Mouse (Mus musculus): ENCODE measurements around the gene Nop14. TPM values are rescaled to one million over a fixed set of nuclear protein-coding genes. Genes with fewer than 3 reads are reported as not detected.
A peak's percentile ranks its signal among the peaks of the same experiment; 100 is the strongest.

Gene Nop14
- 10 to 100 TPM; 13.5 to 13.7 TPM for total RNA-seq (2021)
- long read RNA-seq, experiment 1, transcript Nop14-201 (18 exons, 2,702 nt) = major isoform, 21 of 24 reads
- long read RNA-seq, experiment 1, partial matches to known transcripts = 2 of 24 reads
- long read RNA-seq, experiment 1, other reads (novel, unspliced or antisense) = 1 of 24 reads
- long read RNA-seq, experiment 2, transcript Nop14-201 (18 exons, 2,702 nt) = major isoform, 9 of 10 reads
- long read RNA-seq, experiment 2, partial matches to known transcripts = 0 of 10 reads
- long read RNA-seq, experiment 2, other reads (novel, unspliced or antisense) = 1 of 10 reads

- intact Hi-C loops (cut with DNase I) = loop anchor here (5.0 kb wide), 2 partner anchors 102 to 382 kb away; partner anchors contain the start of genes Hgfac and Htt
- peak; percentile 99 to 100 for DNase-seq (ENCODE audit: low spot score in 2 of 2)
Measured at GRCm38 (mm10) chr5:34659686-34660590, at the start of gene Nop14, which contains the start of gene Grk4. TSS of gene Nop14 (minus strand) at chr5:34660148. TSS of gene Grk4 (plus strand) at chr5:34660379.

- intact Hi-C loops (cut with DNase I) = no loop called here
- DNase-seq (ENCODE audit: low spot score in 2 of 2) = no peak
Measured at GRCm38 (mm10) chr5:34708436-34708835, 48.5 kb upstream of the Nop14 start.

GRCm38 (mm10) chr5:34695521-34695920, 35.6 kb upstream of the Nop14 start:
- intact Hi-C loops (cut with DNase I) = no loop called here
- DNase-seq (ENCODE audit: low spot score in 2 of 2) = no peak

GRCm38 (mm10) chr5:34692782-34693181, 32.8 kb upstream of the Nop14 start:
- DNase-seq (ENCODE audit: low spot score in 2 of 2) = no peak
- intact Hi-C loops (cut with DNase I) = no loop called here

GRCm38 (mm10) chr5:34689868-34690267, 29.9 kb upstream of the Nop14 start:
- intact Hi-C loops (cut with DNase I) = no loop called here
- no peak for DNase-seq (ENCODE audit: low spot score in 2 of 2)

GRCm38 (mm10) chr5:34670280-34670679, 10.3 kb upstream of the Nop14 start:
- DNase-seq (ENCODE audit: low spot score in 2 of 2) = peak in 1 of 2 experiments; percentile 14
- intact Hi-C loops (cut with DNase I) = no loop called here

- intact Hi-C loops (cut with DNase I) = no loop called here
- no peak for DNase-seq (ENCODE audit: low spot score in 2 of 2)
Measured at GRCm38 (mm10) chr5:34669493-34669892, 9.5 kb upstream of the Nop14 start.

GRCm38 (mm10) chr5:34663231-34663630, 3.3 kb upstream of the Nop14 start:
- no peak for DNase-seq (ENCODE audit: low spot score in 2 of 2)
- intact Hi-C loops (cut with DNase I) = loop anchor here (5.0 kb wide), 2 partner anchors 99 to 379 kb away; partner anchors contain the start of genes Hgfac and Htt

GRCm38 (mm10) chr5:34661909-34662308, 2.0 kb upstream of the Nop14 start:
- intact Hi-C loops (cut with DNase I) = loop anchor here (5.0 kb wide), 2 partner anchors 100 to 380 kb away; partner anchors contain the start of genes Hgfac and Htt
- DNase-seq (ENCODE audit: low spot score in 2 of 2) = no peak

- DNase-seq (ENCODE audit: low spot score in 2 of 2) = no peak
- intact Hi-C loops (cut with DNase I) = loop anchor here (5.0 kb wide), 2 partner anchors 102 to 382 kb away; partner anchors contain the start of genes Hgfac and Htt
Measured at GRCm38 (mm10) chr5:34660591-34661130, 713 bp upstream of the Nop14 start.

- intact Hi-C loops (cut with DNase I) = no loop called here
- no peak for DNase-seq (ENCODE audit: low spot score in 2 of 2)
Measured at GRCm38 (mm10) chr5:34657556-34657955, 2.4 kb downstream of the Nop14 start.

GRCm38 (mm10) chr5:34654881-34655280, 5.1 kb downstream of the Nop14 start:
- intact Hi-C loops (cut with DNase I) = loop anchor here (2.0 kb wide), 1 partner anchor 28 kb away; no protein-coding TSS in a partner anchor
- no peak for DNase-seq (ENCODE audit: low spot score in 2 of 2)

GRCm38 (mm10) chr5:34652961-34653360, 7.0 kb downstream of the Nop14 start:
- no peak for DNase-seq (ENCODE audit: low spot score in 2 of 2)
- intact Hi-C loops (cut with DNase I) = no loop called here

- intact Hi-C loops (cut with DNase I) = loop anchor here (10.0 kb wide), 2 partner anchors 293 to 553 kb away; no protein-coding TSS in a partner anchor
- DNase-seq (ENCODE audit: low spot score in 2 of 2) = peak; percentile 67 to 76
Measured at GRCm38 (mm10) chr5:34647581-34647980, 12.4 kb downstream of the Nop14 start.

- intact Hi-C loops (cut with DNase I) = loop anchor here (2.0 to 10.0 kb wide), 3 partner anchors 124 to 548 kb away; no protein-coding TSS in a partner anchor
- DNase-seq (ENCODE audit: low spot score in 2 of 2) = peak; percentile 75 to 87
Measured at GRCm38 (mm10) chr5:34642932-34643331, 17.0 kb downstream of the Nop14 start.

GRCm38 (mm10) chr5:34641991-34642390, 18.0 kb downstream of the Nop14 start:
- no peak for DNase-seq (ENCODE audit: low spot score in 2 of 2)
- intact Hi-C loops (cut with DNase I) = loop anchor here (2.0 to 10.0 kb wide), 3 partner anchors 123 to 547 kb away; no protein-coding TSS in a partner anchor

GRCm38 (mm10) chr5:34637591-34638156, 22.3 kb downstream of the Nop14 start:
- DNase-seq (ENCODE audit: low spot score in 2 of 2) = no peak
- intact Hi-C loops (cut with DNase I) = no loop called here

- intact Hi-C loops (cut with DNase I) = no loop called here
- peak; percentile 81 to 89 for DNase-seq (ENCODE audit: low spot score in 2 of 2)
Measured at GRCm38 (mm10) chr5:34636481-34637287, 23.3 kb downstream of the Nop14 start, which contains the start of gene Mfsd10. TSS of gene Mfsd10 (minus strand) at chr5:34637212.
